Mouse (Mus musculus): Measurements from ENCODE around the gene Tmem156. TPM values are rescaled to one million over a fixed set of nuclear protein-coding genes. Genes with fewer than 3 reads are reported as not detected.
A peak's percentile ranks its signal among the peaks of the same experiment; 100 is the strongest.

The Tmem156 gene
- polyA plus RNA-seq, 1 experiment from 2014 or later: not detected

- Histone ChIP-seq H3K9ac (ENCODE audit: low read depth, low read length) (no peak overlapping the region), H3K4me3 (ENCODE audit: low read depth, low read length) (no peak overlapping the region), H3K36me3 (ENCODE audit: control insufficient read depth, insufficient read depth, low read length) (no peaks in the 10 kb centered on the region), H3K27ac (ENCODE audit: low read length) (no peak overlapping the region), H3K4me1 (ENCODE audit: control insufficient read depth, insufficient read depth, low read length) (peaks cover 12% of the 10 kb centered on the region), H3K9me3 (replicated peaks; ENCODE audit: control insufficient read depth, low read length, poor library complexity, severe bottlenecking) (no peaks in the 10 kb centered on the region), H3K27me3 (ENCODE audit: control insufficient read depth, insufficient read depth, low read depth, low read length) (no peaks in the 10 kb centered on the region), H3K4me2 (ENCODE audit: low read length) (no peak overlapping the region)
- no peak for ATAC-seq
- WGBS: 64% methylated on average over 5 of the region's 5 CpGs
Measured at GRCm38 (mm10) chr5:65049880-65050279, 42.1 kb downstream of the Tmem156 start.

DNA sequence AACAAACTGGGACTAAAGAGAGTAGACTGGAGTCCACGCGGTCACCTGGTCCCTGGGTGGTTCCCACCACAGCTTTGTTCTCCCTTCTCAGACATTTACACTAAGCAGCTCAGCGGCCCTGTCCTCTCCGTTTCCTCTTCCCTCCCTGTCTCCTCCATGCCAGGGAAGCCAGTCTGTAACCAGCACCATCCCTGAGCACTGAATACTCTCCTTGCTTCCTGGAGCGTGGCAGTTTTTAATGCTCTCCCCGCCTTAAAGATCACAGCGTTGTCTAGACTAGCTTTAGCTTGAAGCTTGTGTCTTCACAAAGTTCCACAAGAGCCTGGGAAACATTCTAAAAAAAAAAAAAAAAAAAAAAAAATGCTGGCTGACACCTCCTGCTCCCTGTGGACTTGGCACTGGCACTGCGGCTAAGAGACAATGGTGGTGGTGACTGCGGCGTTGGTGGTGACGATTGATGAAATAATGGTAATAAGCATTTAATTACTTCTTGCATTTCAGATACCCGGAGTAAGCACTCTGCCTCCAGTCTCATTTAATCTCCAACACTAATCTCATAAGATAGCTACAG lies 44.6 kb downstream of the Tmem156 start:
- Histone ChIP-seq H3K4me2 (ENCODE audit: low read length) (no peak overlapping the region), H3K9me3 (replicated peaks; ENCODE audit: control insufficient read depth, low read length, poor library complexity, severe bottlenecking) (no peaks in the 10 kb centered on the region), H3K9ac (ENCODE audit: low read depth, low read length) (no peak overlapping the region), H3K36me3 (ENCODE audit: control insufficient read depth, insufficient read depth, low read length) (no peaks in the 10 kb centered on the region), H3K27ac (ENCODE audit: low read length) (no peak overlapping the region; the same call in 1 of the 2 replicates), H3K4me3 (ENCODE audit: low read depth, low read length) (no peak overlapping the region), H3K4me1 (ENCODE audit: control insufficient read depth, insufficient read depth, low read length) (peaks cover 12% of the 10 kb centered on the region), H3K27me3 (ENCODE audit: control insufficient read depth, insufficient read depth, low read depth, low read length) (no peaks in the 10 kb centered on the region)
- no peak for ATAC-seq
- WGBS: 49% methylated on average over 12 of the region's 12 CpGs

GRCm38 (mm10) chr5:65046442-65047284 lies 45.3 kb downstream of the Tmem156 start:
- H3K4me3 ChIP-seq (ENCODE audit: low read depth, low read length): no peak overlapping the region
- no peaks in the 10 kb centered on the region for H3K9me3 ChIP-seq (replicated peaks; ENCODE audit: control insufficient read depth, low read length, poor library complexity, severe bottlenecking)
- H3K9ac ChIP-seq (ENCODE audit: low read depth, low read length): no peak overlapping the region
- 64% methylated on average over 12 of the region's 12 CpGs for WGBS
- no peaks in the 10 kb centered on the region for H3K27me3 ChIP-seq (ENCODE audit: control insufficient read depth, insufficient read depth, low read depth, low read length)
- H3K27ac ChIP-seq (ENCODE audit: low read length): no peak overlapping the region; the same call in 1 of the 2 replicates
- H3K36me3 ChIP-seq (ENCODE audit: control insufficient read depth, insufficient read depth, low read length): no peaks in the 10 kb centered on the region
- H3K4me2 ChIP-seq (ENCODE audit: low read length): no peak overlapping the region
- ATAC-seq: no peak
- peaks cover 9% of the 10 kb centered on the region for H3K4me1 ChIP-seq (ENCODE audit: control insufficient read depth, insufficient read depth, low read length)

DNA sequence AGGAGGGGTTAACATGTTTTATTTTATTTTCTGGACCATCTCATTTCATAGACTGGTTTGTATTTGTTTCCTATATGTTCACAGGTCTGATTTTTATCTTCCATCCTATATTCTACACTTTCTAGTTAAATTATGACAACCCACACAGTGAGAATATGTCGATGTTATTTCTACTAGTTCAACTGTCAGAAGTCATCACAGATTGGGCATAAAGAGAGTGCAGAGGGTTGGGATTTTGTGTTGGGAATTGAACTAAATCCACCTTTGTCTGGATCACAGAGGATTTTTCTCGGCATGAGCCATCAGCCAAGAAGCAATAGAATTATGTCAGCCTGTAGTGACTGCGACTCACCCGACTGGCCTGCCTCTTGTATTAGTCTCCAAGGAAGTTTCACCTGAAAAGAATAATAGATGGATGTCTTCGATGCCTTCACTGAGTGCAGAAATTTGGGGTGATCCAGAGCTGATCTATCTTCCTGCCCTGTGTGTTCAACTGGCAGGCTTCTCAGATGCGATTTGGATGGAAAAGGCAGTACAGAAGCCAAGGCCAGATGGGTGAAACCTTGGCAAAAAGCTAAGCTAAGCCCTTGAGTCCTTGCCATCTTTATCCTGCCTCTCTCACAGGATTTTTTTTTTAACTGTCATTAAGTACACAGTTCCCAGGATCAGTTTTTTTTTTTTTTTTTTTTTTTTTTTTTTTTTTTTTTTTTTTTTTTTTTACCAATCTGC lies 46.1 kb downstream of the Tmem156 start:
- peak overlapping the region; percentile 18; the same call in 1 of the 2 replicates for H3K27ac ChIP-seq (ENCODE audit: low read length)
- H3K9me3 ChIP-seq (replicated peaks; ENCODE audit: control insufficient read depth, low read length, poor library complexity, severe bottlenecking): no peaks in the 10 kb centered on the region
- no peak overlapping the region for H3K9ac ChIP-seq (ENCODE audit: low read depth, low read length)
- 49% methylated on average over 6 of the region's 6 CpGs for WGBS
- H3K4me2 ChIP-seq (ENCODE audit: low read length): no peak overlapping the region
- no peak for ATAC-seq
- H3K36me3 ChIP-seq (ENCODE audit: control insufficient read depth, insufficient read depth, low read length): no peaks in the 10 kb centered on the region
- H3K27me3 ChIP-seq (ENCODE audit: control insufficient read depth, insufficient read depth, low read depth, low read length): no peaks in the 10 kb centered on the region
- no peak overlapping the region for H3K4me3 ChIP-seq (ENCODE audit: low read depth, low read length)
- H3K4me1 ChIP-seq (ENCODE audit: control insufficient read depth, insufficient read depth, low read length): peaks cover 6% of the 10 kb centered on the region

GRCm38 (mm10) chr5:65043407-65043895 lies 48.5 kb downstream of the Tmem156 start:
- ATAC-seq: no peak
- H3K27ac ChIP-seq (ENCODE audit: low read length): peak overlapping the region; percentile 18; the same call in 1 of the 2 replicates
- H3K9me3 ChIP-seq (replicated peaks; ENCODE audit: control insufficient read depth, low read length, poor library complexity, severe bottlenecking): no peaks in the 10 kb centered on the region
- WGBS: 51% methylated on average over 11 of the region's 11 CpGs
- no peaks in the 10 kb centered on the region for H3K36me3 ChIP-seq (ENCODE audit: control insufficient read depth, insufficient read depth, low read length)
- no peak overlapping the region for H3K9ac ChIP-seq (ENCODE audit: low read depth, low read length)
- H3K27me3 ChIP-seq (ENCODE audit: control insufficient read depth, insufficient read depth, low read depth, low read length): no peaks in the 10 kb centered on the region
- H3K4me3 ChIP-seq (ENCODE audit: low read depth, low read length): no peak overlapping the region
- peaks cover 6% of the 10 kb centered on the region for H3K4me1 ChIP-seq (ENCODE audit: control insufficient read depth, insufficient read depth, low read length)
- H3K4me2 ChIP-seq (ENCODE audit: low read length): no peak overlapping the region

- Histone ChIP-seq H3K27me3 (ENCODE audit: control insufficient read depth, insufficient read depth, low read depth, low read length) (no peaks in the 10 kb centered on the region), H3K9ac (ENCODE audit: low read depth, low read length) (no peak overlapping the region), H3K4me3 (ENCODE audit: low read depth, low read length) (no peak overlapping the region), H3K9me3 (replicated peaks; ENCODE audit: control insufficient read depth, low read length, poor library complexity, severe bottlenecking) (no peaks in the 10 kb centered on the region), H3K36me3 (ENCODE audit: control insufficient read depth, insufficient read depth, low read length) (no peaks in the 10 kb centered on the region), H3K27ac (ENCODE audit: low read length) (no peak overlapping the region), H3K4me2 (ENCODE audit: low read length) (no peak overlapping the region), H3K4me1 (ENCODE audit: control insufficient read depth, insufficient read depth, low read length) (peaks cover 7% of the 10 kb centered on the region; the same call in 1 of the 2 replicates)
- 68% methylated on average over 5 of the region's 5 CpGs for WGBS
- no peak for ATAC-seq
Measured at GRCm38 (mm10) chr5:65040463-65040862, 51.5 kb downstream of the Tmem156 start.

- Histone ChIP-seq H3K27ac (ENCODE audit: low read length) (no peak overlapping the region), H3K4me2 (ENCODE audit: low read length) (no peak overlapping the region), H3K9me3 (replicated peaks; ENCODE audit: control insufficient read depth, low read length, poor library complexity, severe bottlenecking) (no peaks in the 10 kb centered on the region), H3K4me1 (ENCODE audit: control insufficient read depth, insufficient read depth, low read length) (peaks cover 7% of the 10 kb centered on the region; the same call in 1 of the 2 replicates), H3K36me3 (ENCODE audit: control insufficient read depth, insufficient read depth, low read length) (no peaks in the 10 kb centered on the region), H3K4me3 (ENCODE audit: low read depth, low read length) (no peak overlapping the region), H3K27me3 (ENCODE audit: control insufficient read depth, insufficient read depth, low read depth, low read length) (no peaks in the 10 kb centered on the region), H3K9ac (ENCODE audit: low read depth, low read length) (no peak overlapping the region)
- ATAC-seq: no peak
- WGBS: 73% methylated on average over 11 of the region's 11 CpGs
Measured at GRCm38 (mm10) chr5:65038811-65039571, 52.9 kb downstream of the Tmem156 start.

DNA sequence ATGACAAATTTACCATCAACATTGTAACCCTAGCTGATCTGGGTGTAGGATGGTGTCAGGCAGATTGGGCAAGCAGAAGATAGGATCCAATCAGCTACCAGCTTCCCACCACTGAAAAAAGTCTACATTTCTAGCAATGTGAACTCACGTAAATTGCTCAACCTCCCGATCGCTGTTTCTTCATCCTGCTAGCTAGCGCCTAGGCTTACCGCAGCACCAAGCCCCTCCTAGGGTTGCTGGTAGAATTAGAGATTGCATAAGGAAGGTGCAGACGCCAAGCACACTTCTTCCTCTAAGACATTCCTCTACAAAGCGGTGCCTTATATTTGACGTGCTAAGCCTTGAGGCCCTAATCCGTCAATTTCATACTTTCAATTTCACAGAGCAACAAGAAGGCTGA lies 53.6 kb downstream of the Tmem156 start:
- H3K9ac ChIP-seq (ENCODE audit: low read depth, low read length): no peak overlapping the region
- H3K9me3 ChIP-seq (replicated peaks; ENCODE audit: control insufficient read depth, low read length, poor library complexity, severe bottlenecking): no peaks in the 10 kb centered on the region
- ATAC-seq: 0 out of 2 replicates have a peak, but pooled peaks have one; percentile 16

More for the DNA sequence above, 53.6 kb downstream of the Tmem156 start:
- Histone ChIP-seq H3K4me1 (ENCODE audit: control insufficient read depth, insufficient read depth, low read length) (peaks cover 7% of the 10 kb centered on the region; the same call in 1 of the 2 replicates), H3K4me3 (ENCODE audit: low read depth, low read length) (no peak overlapping the region), H3K36me3 (ENCODE audit: control insufficient read depth, insufficient read depth, low read length) (no peaks in the 10 kb centered on the region), H3K27ac (ENCODE audit: low read length) (peak overlapping the region; percentile 23; the same call in 1 of the 2 replicates), H3K4me2 (ENCODE audit: low read length) (no peak overlapping the region), H3K27me3 (ENCODE audit: control insufficient read depth, insufficient read depth, low read depth, low read length) (no peaks in the 10 kb centered on the region)
- WGBS: 73% methylated on average over 9 of the region's 9 CpGs

Data from midbrain, embryonic 16.5 days (tissue).